Mouse (Mus musculus) MEL (cell line): Measurements from ENCODE around the gene Cops4. TPM values are rescaled to one million over a fixed set of nuclear protein-coding genes. Genes with fewer than 3 reads are reported as not detected.

Source experiments
- DNase-seq: peaks from one replicate; pipeline ENCODE4 v3.0.0; 2011; ENCODE audit warnings: low read depth, low spot score
- H3K27ac ChIP-seq: 2 replicates; pipeline ENCODE4 v1.5.1; 2012; ENCODE audit warnings: low read depth, mild to moderate bottlenecking, control low read depth, low read length, moderate library complexity; ENCODE audit not compliant: control insufficient read depth
- H3K27me3 ChIP-seq, 2 experiments: fragments of 150-350 bp in 1 of 2; sonication (generic) in 1 of 2; 2 replicates each; pipeline ENCODE4 v1.6.1; 2012; ENCODE audit warnings: low read length in 2 of 2, mild to moderate bottlenecking in 2 of 2, improper control_type of control experiment in 1 of 2, moderate library complexity in 1 of 2; ENCODE audit not compliant: insufficient read depth in 2 of 2, control insufficient read depth in 1 of 2
- H3K36me3 ChIP-seq, 2 experiments: 2 replicates each; pipeline ENCODE4 v1.6.1; 2012 to 2014; ENCODE audit warnings: low read length in 2 of 2, improper control_type of control experiment in 1 of 2, inconsistent platforms in 1 of 2, mild to moderate bottlenecking in 1 of 2; ENCODE audit not compliant: insufficient read depth in 2 of 2, control insufficient read depth in 1 of 2
- H3K4me1 ChIP-seq, 2 experiments: fragments of 150-350 bp in 1 of 2; sonication (generic) in 1 of 2; 2 replicates each; pipeline ENCODE4 v1.6.1; 2012; ENCODE audit warnings: low read length in 2 of 2, improper control_type of control experiment in 1 of 2, mild to moderate bottlenecking in 1 of 2; ENCODE audit not compliant: insufficient read depth in 2 of 2, control insufficient read depth in 1 of 2
- H3K4me3 ChIP-seq, 2 experiments: fragments of 150-350 bp in 1 of 2; sonication (generic) in 1 of 2; 2 replicates each; pipeline ENCODE4 v1.5.1; 2012; ENCODE audit warnings: low read depth in 2 of 2, low read length in 2 of 2, mild to moderate bottlenecking in 2 of 2, moderate library complexity in 2 of 2, control low read depth in 1 of 2, improper control_type of control experiment in 1 of 2; ENCODE audit not compliant: control insufficient read depth in 1 of 2, insufficient read depth in 1 of 2
- H3K79me2 ChIP-seq: 2 replicates; pipeline ENCODE4 v1.6.1; 2012; ENCODE audit warnings: mild to moderate bottlenecking, low read length, moderate library complexity; ENCODE audit not compliant: control insufficient read depth, poor library complexity, insufficient read depth
- H3K9ac ChIP-seq: 2 replicates; pipeline ENCODE4 v1.6.1; 2012; ENCODE audit warnings: low read depth, mild to moderate bottlenecking, control low read depth, low read length, moderate library complexity; ENCODE audit not compliant: control insufficient read depth, poor library complexity, severe bottlenecking
- H3K9me3 ChIP-seq: fragments of 150-350 bp; sonication (generic); replicated peaks from 2 replicates; pipeline ENCODE4 v1.6.1; 2012; ENCODE audit warnings: mild to moderate bottlenecking, low read length, improper control_type of control experiment, moderate library complexity; ENCODE audit not compliant: insufficient read depth
- BHLHE40 ChIP-seq: IDR thresholded peaks from 2 replicates; pipeline ENCODE4 v1.6.1; 2012; ENCODE audit warnings: low read depth, mild to moderate bottlenecking, inconsistent platforms, low read length, improper control_type of control experiment, borderline replicate concordance
- CHD2 ChIP-seq: IDR thresholded peaks from 2 replicates; pipeline ENCODE4 v1.6.1; 2011; ENCODE audit warnings: low read length, improper control_type of control experiment
- CTCF ChIP-seq, 3 experiments: IDR thresholded peaks in 2 of 3; conservative IDR thresholded peaks in 1 of 3; 2 replicates each; pipeline ENCODE4 v1.5.1; 2011 to 2012; ENCODE audit warnings: low read length in 3 of 3, low read depth in 2 of 3, mild to moderate bottlenecking in 2 of 3, improper control_type of control experiment in 1 of 3, inconsistent platforms in 1 of 3, mixed read lengths in 1 of 3, moderate library complexity in 1 of 3; ENCODE audit not compliant: control insufficient read depth in 1 of 3, insufficient read depth in 1 of 3, poor library complexity in 1 of 3, severe bottlenecking in 1 of 3
- E2F4 ChIP-seq: IDR thresholded peaks from 2 replicates; pipeline ENCODE4 v1.6.1; 2011; ENCODE audit warnings: low read depth, low read length, improper control_type of control experiment, borderline replicate concordance
- ELF1 ChIP-seq: IDR thresholded peaks from 2 replicates; pipeline ENCODE4 v1.6.1; 2014; ENCODE audit warnings: low read depth, mild to moderate bottlenecking, inconsistent platforms, low read length, improper control_type of control experiment, moderate library complexity
- EP300 ChIP-seq, 2 experiments: IDR thresholded peaks; 2 replicates each; pipeline ENCODE4 v1.6.1; 2011; ENCODE audit warnings: improper control_type of control experiment in 2 of 2, low read length in 2 of 2, low read depth in 1 of 2, mild to moderate bottlenecking in 1 of 2
- ETS1 ChIP-seq: IDR thresholded peaks from 2 replicates; pipeline ENCODE4 v1.6.1; 2012; ENCODE audit warnings: low read depth, mild to moderate bottlenecking, inconsistent platforms, low read length, improper control_type of control experiment, moderate library complexity
- GABPA ChIP-seq: IDR thresholded peaks from 2 replicates; pipeline ENCODE4 v1.6.1; 2012; ENCODE audit warnings: low read depth, mild to moderate bottlenecking, inconsistent platforms, low read length, improper control_type of control experiment, moderate library complexity
- GATA1 ChIP-seq: IDR thresholded peaks from 2 replicates; pipeline ENCODE4 v1.6.1; 2011; ENCODE audit warnings: low read depth, low read length, improper control_type of control experiment
- MAFK ChIP-seq: IDR thresholded peaks from 2 replicates; pipeline ENCODE4 v1.6.1; 2011; ENCODE audit warnings: low read depth, mild to moderate bottlenecking, low read length, improper control_type of control experiment, borderline replicate concordance
- MAX ChIP-seq: IDR thresholded peaks from 2 replicates; pipeline ENCODE4 v1.6.1; 2011; ENCODE audit warnings: low read length, improper control_type of control experiment
- MAZ ChIP-seq: IDR thresholded peaks from 2 replicates; pipeline ENCODE4 v1.6.1; 2012; ENCODE audit warnings: low read depth, mild to moderate bottlenecking, inconsistent platforms, low read length, improper control_type of control experiment
- MXI1 ChIP-seq: IDR thresholded peaks from 2 replicates; pipeline ENCODE4 v1.6.1; 2011; ENCODE audit warnings: mild to moderate bottlenecking, low read depth, low read length, improper control_type of control experiment
- MYC ChIP-seq: IDR thresholded peaks from 2 replicates; pipeline ENCODE4 v1.6.1; 2011; ENCODE audit warnings: low read depth, mild to moderate bottlenecking, low read length, improper control_type of control experiment, moderate library complexity
- POLR2A ChIP-seq, 2 experiments: IDR thresholded peaks; 2 replicates each; pipeline ENCODE4 v1.6.1; 2011 to 2012; ENCODE audit warnings: low read length in 2 of 2, mild to moderate bottlenecking in 2 of 2, control low read depth in 1 of 2, improper control_type of control experiment in 1 of 2, low read depth in 1 of 2, moderate library complexity in 1 of 2; ENCODE audit not compliant: control insufficient read depth in 1 of 2, insufficient read depth in 1 of 2, poor library complexity in 1 of 2
- TAL1 ChIP-seq: IDR thresholded peaks from 2 replicates; pipeline ENCODE4 v1.6.1; 2012; ENCODE audit warnings: mild to moderate bottlenecking, inconsistent platforms, low read length, moderate library complexity, mixed read lengths
- TBP ChIP-seq: IDR thresholded peaks from 2 replicates; pipeline ENCODE4 v1.8.0; 2011; ENCODE audit warnings: low read depth, low read length, improper control_type of control experiment
- UBTF ChIP-seq: IDR thresholded peaks from 2 replicates; pipeline ENCODE4 v1.6.1; 2012; ENCODE audit warnings: low read depth, mild to moderate bottlenecking, inconsistent platforms, low read length, improper control_type of control experiment, moderate library complexity, borderline replicate concordance; ENCODE audit not compliant: insufficient read depth
- USF2 ChIP-seq, 2 experiments: IDR thresholded peaks; 2 replicates each; pipeline ENCODE4 v1.6.1; 2011 to 2012; ENCODE audit warnings: improper control_type of control experiment in 2 of 2, low read length in 2 of 2, borderline replicate concordance in 1 of 2, inconsistent platforms in 1 of 2, low read depth in 1 of 2, mild to moderate bottlenecking in 1 of 2; ENCODE audit not compliant: insufficient read depth in 1 of 2
- ZKSCAN1 ChIP-seq: IDR thresholded peaks from 2 replicates; pipeline ENCODE4 v1.6.1; 2012; ENCODE audit warnings: low read depth, mild to moderate bottlenecking, inconsistent platforms, low read length, improper control_type of control experiment, moderate library complexity
- ZNF384 ChIP-seq: IDR thresholded peaks from 2 replicates; pipeline ENCODE4 v1.6.1; 2012; ENCODE audit warnings: low read depth, mild to moderate bottlenecking, inconsistent platforms, low read length, improper control_type of control experiment
- polyA plus RNA-seq, 2 experiments: library from polyadenylated mRNA; stranded (reverse) in 1 of 2; unstranded in 1 of 2; fragments of >175 nt in 1 of 2; fragments of >200 nt in 1 of 2; gene quantifications; 2 replicates each; pipeline versions ENCODE4 v1.2.1 to v1.2.4; 2012; ENCODE audit warnings: low replicate concordance in 2 of 2, low read depth in 1 of 2; ENCODE audit not compliant: insufficient read length in 2 of 2, insufficient read depth in 1 of 2, missing spikeins in 1 of 2
- total RNA-seq: library from RNA; depleted of rRNA; stranded (reverse); fragments of 300-350 nt; gene quantifications from 2 replicates; pipeline ENCODE4 v1.2.3, GENCODE M21; 2012

The Cops4 gene
- total and polyA plus RNA-seq, 3 experiments: 112 to 626 (median 142) TPM

GRCm38 (mm10) chr5:100509247-100509646, 8.9 kb upstream of the Cops4 start:
- no peaks in the 10 kb centered on the region for H3K9me3 ChIP-seq
- peaks cover 0 to 4% of the 10 kb centered on the region in 2 experiments; a peak in 1 of 4 replicates for H3K36me3 ChIP-seq
- 0 out of 4 replicates have a peak, but pooled peaks cover 0 to 2% of the 10 kb centered on the region in 2 experiments for H3K27me3 ChIP-seq
- H3K9ac ChIP-seq: peak overlapping the region; percentile 32
- H3K4me1 ChIP-seq: peaks cover 2 to 12% of the 10 kb centered on the region in 2 experiments
- H3K79me2 ChIP-seq: no peaks in the 10 kb centered on the region
- H3K27ac ChIP-seq: 0 out of 2 replicates have a peak overlapping the region, but pooled peaks have one; percentile 5
- H3K4me3 ChIP-seq: peak overlapping the region; percentile 24 to 42; a peak in 3 of 4 replicates
- TF ChIP-seq GATA1 (no peak), MAX (peak; percentile 61; the same call in 1 of the 2 replicates), E2F4 (no peak), TBP (no peak), CHD2 (no peak), TAL1 (no peak; the same call in 1 of the 2 replicates), ZKSCAN1 (no peak), ELF1 (peak; percentile 62; the same call in 1 of the 2 replicates), MAFK (peak; percentile 6; the same call in 1 of the 2 replicates), POLR2A (IDR thresholded peaks at IDR 0.05; ENCODE audit: control insufficient read depth in 1 of 2, insufficient read depth in 1 of 2, low read depth in 1 of 2, low read length in 2 of 2, poor library complexity in 1 of 2) (peak in 1 of 2 experiments; percentile 34; a peak in 1 of 4 replicates), MYC (peak; percentile 59; the same call in 1 of the 2 replicates), BHLHE40 (peak; percentile 29; the same call in 1 of the 2 replicates), GABPA (no peak), USF2 (IDR thresholded peaks at IDR 0.05; ENCODE audit: borderline replicate concordance in 1 of 2, insufficient read depth in 1 of 2, low read depth in 1 of 2, low read length in 2 of 2) (no peak), ETS1 (no peak), MAZ (no peak), UBTF (no peak), EP300 (IDR thresholded peaks at IDR 0.05; ENCODE audit: low read depth in 1 of 2, low read length in 2 of 2) (peak in 1 of 2 experiments; percentile 41; a peak in 1 of 4 replicates), ZNF384 (no peak), MXI1 (0 out of 2 replicates have a peak, but pooled peaks have one; percentile 27), CTCF (IDR thresholded peaks at IDR 0.05 in 2 of 3, conservative IDR thresholded peaks at IDR 0.05 in 1 of 3; ENCODE audit: control insufficient read depth in 1 of 3, insufficient read depth in 1 of 3, low read depth in 2 of 3, low read length in 3 of 3, poor library complexity in 1 of 3, severe bottlenecking in 1 of 3) (no peak)
- DNase-seq: peak; percentile 65
